Mouse (Mus musculus): ENCODE results near the gene Olfr933.

Gene Olfr933

DNA sequence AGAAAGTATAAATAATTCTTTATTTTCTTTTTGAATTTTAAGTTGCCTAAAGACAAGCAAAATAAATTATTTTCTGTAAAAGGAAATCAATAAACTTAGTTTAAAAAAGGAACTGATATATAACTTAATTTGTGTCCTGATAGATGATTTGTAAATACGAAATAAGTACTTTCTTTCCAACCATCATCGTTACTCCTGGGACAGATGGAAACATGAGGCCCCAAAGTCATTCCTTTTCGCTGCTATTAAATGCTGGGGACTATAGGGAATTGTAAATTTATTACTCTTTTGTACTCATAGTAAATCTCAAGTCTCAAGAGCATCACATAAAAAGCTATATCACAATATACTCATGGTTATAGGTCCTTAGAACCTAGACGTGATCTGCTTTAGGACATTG is at the start of gene Olfr933:
TSS of gene Olfr933 (plus strand) at position 301 of the 400 bp plus-strand sequence.
- no peak for DNase-seq (ENCODE audit: low spot score)

DNA sequence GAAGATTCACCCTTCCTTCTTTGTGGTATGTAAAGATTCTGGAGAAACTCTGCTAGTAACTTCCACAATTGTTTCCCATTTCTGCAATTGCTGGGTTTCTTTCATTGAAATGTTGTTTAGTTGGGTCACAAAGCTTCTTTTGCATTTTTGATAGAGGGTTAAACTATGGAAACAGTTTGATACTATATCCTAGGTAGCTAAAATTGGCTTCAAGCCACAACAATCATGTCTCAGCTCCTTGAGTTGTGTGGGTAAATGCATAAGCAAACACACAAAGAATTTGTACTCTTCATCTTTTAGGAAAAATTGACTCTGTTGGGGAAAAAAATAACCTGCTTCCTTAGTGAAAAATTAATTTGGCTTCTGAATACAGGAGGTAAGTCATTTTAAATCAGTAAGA is 42.6 kb upstream of the Olfr933 start, which contains the start of gene Olfr930:
TSS of gene Olfr930 (plus strand) at position 301 of the 400 bp plus-strand sequence.
- no peak for DNase-seq (ENCODE audit: low spot score)

DNA sequence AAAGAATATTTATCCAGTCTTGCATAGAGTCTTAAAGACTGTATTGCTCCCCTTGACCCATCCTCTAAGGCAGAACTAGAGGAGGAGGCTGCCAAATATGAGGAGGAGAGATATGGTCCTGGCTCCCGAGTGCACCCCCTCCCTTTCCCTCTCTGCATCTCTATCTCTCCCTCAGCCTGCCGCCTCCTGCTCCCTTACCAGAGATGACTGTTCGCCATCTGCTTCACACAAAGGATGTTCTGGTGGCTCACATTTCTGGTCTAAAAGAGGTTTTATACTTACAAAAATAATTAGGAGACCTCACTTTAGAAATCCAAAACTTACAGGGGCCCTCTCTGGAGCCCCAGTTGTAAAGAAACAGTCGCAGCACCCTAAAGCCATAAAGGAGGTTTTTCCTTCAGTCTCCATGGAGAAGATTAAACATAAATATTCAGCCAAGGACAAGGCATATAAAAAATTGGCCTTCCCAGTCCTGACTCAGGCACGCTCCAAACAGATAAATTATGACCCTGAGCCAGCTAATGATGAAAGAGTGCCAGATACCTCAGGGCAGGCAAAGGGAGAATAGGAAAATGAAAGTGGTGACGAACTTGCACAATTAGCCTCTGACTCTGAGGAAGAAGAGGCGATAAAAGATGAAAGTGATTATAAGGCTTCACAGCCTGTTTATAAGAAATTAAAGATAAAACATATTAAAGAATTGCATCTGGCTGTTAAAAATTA is 18.6 kb upstream of the Olfr933 start:
- DNase-seq (ENCODE audit: low spot score), result no peak

DNA sequence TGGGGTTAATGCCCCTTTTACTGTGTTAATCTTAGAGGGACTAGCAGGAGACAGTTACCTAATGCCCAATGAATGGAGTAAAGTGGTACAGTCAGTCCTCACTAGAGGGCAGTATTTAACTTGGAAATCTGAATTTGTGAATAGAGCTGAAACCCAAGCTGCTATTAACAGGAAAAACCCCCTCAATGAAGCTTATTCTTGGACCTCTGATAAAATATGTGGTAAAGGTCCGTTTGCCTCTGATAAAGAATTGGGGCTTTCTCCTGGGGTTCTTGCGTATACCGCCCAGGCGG is 18.0 kb upstream of the Olfr933 start:
- peak; percentile 9 for DNase-seq (ENCODE audit: low spot score)

DNA sequence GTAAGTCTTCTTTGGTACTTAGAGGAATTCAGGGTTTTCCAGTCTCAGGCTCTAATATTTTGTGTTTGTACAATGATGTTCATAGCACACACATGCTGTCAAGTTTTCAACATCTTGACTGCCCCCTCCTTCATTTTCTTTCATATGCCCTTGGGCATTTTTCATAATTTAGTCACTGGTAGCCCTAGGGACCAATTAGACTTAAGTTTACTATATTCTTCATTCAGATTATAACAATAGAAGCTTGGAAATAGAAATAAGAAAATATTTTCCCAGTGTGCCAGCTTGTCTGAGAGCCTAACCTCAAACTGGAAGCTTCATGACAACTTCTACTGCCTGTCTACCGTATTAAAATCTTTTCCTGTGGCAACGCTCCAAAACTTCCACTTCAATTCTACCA is 16.1 kb downstream of the Olfr933 start, which contains the start of gene Olfr934:
TSS of gene Olfr934 (minus strand) at position 101 of the 400 bp plus-strand sequence.
- DNase-seq (ENCODE audit: low spot score), result no peak

DNA sequence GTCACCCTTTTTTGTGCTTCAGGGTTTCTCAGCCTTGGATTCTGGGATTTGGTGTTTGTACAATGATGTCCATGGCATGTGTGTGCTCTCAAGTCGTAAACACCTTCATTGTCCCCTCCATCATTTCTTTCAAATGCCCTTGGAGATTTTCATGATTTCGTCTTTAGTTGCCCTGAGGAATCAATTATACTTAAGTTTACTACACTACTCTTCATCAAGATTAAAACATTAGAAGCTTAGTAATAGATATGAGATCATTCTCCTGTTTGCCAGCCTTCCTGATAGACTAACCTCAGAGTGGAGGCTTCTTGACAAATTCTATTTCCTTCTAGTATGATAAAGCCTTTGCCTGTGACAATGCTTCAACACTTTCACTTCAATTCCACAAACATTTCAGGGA is 27.5 kb downstream of the Olfr933 start, which contains the start of gene Olfr935:
TSS of gene Olfr935 (minus strand) at position 101 of the 400 bp plus-strand sequence.
- DNase-seq (ENCODE audit: low spot score), result no peak

DNA sequence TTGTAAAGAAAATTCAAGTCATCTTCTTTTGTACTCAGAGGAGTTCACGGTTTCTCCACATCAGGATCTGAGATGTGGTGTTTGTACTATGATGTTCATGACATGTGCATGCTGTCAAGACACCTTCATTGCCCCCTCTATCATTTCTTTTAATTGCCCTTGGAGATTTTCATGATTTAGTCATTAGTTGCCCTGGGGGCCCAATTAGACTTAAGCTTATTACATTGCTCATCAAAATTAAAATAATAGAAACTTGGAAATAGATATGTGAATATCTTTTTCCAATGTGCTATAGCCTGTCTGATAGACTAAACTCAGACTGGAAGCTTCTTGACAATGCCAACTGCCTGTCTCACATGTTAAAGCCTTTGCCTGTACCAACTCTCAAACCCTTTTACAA is 51.2 kb downstream of the Olfr933 start, which contains the start of gene Olfr146:
TSS of gene Olfr146 (minus strand) at position 101 of the 400 bp plus-strand sequence.
- no peak for DNase-seq (ENCODE audit: low spot score)

Measured in adipocyte (in vitro differentiated cells).